Mouse (Mus musculus): ENCODE measurements around the gene Fmnl3.
"Not testable (repeated sequence)": the region's sequence is repeated elsewhere in the genome, so short reads cannot be mapped to it uniquely, and the experiment has no call there.

Fmnl3 gene

GRCm38 (mm10) chr15:99386796-99387195, 16.5 kb upstream of the Fmnl3 start:
- DNase-seq: no peak

- not testable (repeated sequence) for DNase-seq
These were observed 15.8 kb upstream of the Fmnl3 start for GRCm38 (mm10) chr15:99386110-99386509.

DNA sequence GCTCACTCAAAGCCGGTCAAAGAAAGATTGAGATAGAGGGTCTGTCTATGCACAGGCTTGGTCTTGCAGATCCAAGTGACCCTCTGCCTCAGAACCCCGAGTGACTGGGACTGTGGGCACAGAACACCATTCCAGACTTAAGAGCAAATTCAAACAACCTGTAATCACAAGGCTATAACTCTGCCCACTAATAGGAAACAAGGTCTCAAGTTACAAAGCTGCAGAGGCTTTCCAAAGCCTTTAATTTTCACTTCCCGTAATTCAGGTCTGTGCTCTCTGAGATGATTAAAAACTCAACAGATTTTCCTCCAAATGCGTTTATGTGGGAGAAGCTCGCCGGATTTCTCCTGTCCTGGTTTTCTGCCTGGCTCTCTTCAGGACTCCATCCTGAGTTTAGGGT, 13.8 kb upstream of the Fmnl3 start:
- DNase-seq: no peak

GRCm38 (mm10) chr15:99382893-99383292, 12.6 kb upstream of the Fmnl3 start:
- DNase-seq: no peak

DNA sequence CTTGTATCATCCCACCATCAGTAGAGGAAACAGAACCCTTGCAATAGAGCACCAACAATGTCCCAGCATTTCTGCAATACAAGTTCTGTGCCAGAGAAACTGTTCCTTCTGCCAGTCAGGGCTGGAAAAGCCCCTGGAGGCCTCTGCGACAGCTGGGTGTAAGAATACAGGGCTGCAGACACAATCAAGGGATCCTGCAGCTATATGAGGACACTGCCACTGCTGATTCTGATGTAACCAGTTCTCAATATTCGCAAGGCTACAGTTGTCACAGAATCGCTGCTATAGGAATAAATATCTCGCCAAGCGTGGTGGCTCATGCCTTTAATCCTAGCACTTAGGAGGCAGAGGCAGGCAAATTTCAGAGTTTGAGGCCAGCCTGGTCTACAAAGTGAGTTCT, 6.0 kb upstream of the Fmnl3 start:
- no peak for DNase-seq

DNA sequence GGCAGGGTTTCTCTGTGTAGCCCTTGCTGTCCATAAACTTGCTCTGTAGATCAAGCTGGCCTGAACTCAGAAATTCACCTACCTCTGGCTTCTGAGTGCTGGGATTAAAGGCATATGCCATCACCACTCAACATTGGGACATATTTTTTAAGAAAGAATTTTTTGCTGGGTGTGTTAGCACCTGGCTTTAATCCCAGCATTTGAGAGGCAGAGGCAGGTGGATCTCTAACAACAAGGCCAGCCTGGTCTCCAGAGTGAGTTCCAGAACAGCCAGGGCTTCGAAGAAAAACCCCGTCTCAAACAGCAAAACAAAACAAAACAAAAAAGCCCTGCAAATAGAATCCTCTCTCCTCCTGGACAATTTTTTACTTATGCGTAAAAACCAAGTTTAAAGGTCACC, 5.3 kb upstream of the Fmnl3 start:
- no peak for DNase-seq

- no peak for DNase-seq
These were observed 4.8 kb upstream of the Fmnl3 start for GRCm38 (mm10) chr15:99375036-99375435.

- no peak for DNase-seq
These were observed 2.5 kb upstream of the Fmnl3 start for GRCm38 (mm10) chr15:99372761-99373160.

GRCm38 (mm10) chr15:99371526-99372340, 1.5 kb upstream of the Fmnl3 start:
- DNase-seq: no peak

- DNase-seq: no peak
These were observed 701 bp downstream of the Fmnl3 start for GRCm38 (mm10) chr15:99369391-99370171.

- DNase-seq: no peak
These were observed 1.6 kb downstream of the Fmnl3 start for GRCm38 (mm10) chr15:99368583-99369266.

DNA sequence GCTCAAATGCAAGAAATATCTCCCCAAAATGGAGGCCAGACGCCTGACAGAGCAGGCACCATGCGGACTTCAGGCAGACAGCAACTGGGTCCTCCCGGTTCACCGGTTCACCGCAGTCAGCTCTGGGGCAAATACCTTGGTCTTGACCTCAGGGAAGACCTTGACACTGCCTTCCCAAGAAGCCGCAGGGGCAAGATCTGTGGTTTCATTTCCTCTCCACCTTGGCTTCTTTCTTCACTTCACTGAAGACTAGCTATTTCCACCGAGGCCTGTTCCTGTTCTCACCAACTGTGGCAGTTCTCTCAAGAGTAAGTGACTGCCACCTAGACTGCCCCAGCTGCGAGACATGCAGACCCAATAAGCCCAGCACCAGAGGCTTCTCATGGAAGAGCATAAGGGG, 5.4 kb downstream of the Fmnl3 start:
- DNase-seq: no peak

DNA sequence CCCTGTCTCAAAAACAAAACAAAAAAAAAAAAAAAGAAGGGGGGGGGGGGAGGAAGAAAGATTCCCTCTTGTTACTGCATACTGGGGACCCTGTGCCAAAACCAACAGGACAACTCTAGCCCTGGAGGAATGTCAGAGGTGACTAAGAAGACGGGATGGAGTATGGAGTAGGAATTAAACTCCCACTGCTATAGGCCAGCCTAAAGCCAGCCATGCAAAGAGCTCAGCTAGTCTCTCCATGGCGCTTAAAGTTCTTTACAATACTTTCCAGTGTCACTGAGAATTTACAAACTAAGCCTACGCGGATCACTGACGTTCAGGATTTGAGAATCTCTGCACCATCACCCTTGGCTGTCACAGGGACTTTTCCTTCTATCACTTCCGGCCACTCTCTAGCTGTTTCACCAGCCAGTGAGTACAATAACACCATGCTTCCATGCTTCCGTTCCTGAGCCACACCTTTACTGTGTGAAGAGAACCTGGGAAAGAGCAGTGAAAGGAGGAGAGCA, 6.2 kb downstream of the Fmnl3 start:
- DNase-seq: no peak

- no peak for DNase-seq
These were observed 11.3 kb downstream of the Fmnl3 start for GRCm38 (mm10) chr15:99358952-99359351.

GRCm38 (mm10) chr15:99356462-99356861, 13.8 kb downstream of the Fmnl3 start:
- DNase-seq: no peak

- DNase-seq: no peak
These were observed 14.6 kb downstream of the Fmnl3 start for GRCm38 (mm10) chr15:99355660-99356059.

DNA sequence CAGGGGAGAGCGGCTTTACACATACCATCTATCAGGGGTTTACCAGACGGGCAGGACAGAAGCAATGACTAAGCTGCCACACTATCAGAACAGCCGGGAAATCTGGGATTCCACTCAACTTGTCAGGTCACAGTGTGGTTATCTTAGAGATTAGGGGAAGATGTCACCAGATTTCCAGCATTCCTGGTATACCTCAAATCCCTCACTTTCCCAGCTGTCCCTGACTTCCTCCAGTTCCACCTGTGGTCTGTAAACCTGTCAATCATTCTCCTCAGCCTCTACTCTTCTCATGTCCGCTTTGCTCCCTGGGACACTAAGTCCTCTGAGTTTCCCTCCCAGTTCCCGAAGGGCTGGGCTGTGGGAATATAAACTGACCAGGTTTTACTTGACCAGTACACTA, 18.0 kb downstream of the Fmnl3 start:
- DNase-seq: no peak

DNA sequence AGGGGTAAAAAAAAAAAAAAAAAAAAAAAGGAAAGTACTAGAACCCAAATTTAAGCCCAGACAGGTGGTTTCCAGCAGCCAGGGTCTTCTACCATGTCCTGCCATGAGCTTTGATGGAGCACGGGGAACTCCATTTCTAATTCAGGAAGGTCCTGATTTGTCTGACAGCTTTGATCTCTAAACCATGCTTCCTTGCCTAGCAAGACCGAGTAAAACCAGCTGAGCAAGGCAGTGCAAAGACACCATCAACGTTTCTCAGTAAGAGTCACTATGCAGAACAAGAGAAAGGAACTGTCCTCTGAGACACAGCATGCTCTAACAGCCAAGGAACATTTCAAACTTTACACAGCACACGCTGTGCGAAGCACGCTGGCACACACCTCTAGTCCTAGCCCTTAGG, 18.7 kb downstream of the Fmnl3 start:
- DNase-seq: no peak

GRCm38 (mm10) chr15:99344961-99345360, 25.3 kb downstream of the Fmnl3 start:
- no peak for DNase-seq

GRCm38 (mm10) chr15:99344148-99344870, 26.0 kb downstream of the Fmnl3 start:
- no peak for DNase-seq

DNA sequence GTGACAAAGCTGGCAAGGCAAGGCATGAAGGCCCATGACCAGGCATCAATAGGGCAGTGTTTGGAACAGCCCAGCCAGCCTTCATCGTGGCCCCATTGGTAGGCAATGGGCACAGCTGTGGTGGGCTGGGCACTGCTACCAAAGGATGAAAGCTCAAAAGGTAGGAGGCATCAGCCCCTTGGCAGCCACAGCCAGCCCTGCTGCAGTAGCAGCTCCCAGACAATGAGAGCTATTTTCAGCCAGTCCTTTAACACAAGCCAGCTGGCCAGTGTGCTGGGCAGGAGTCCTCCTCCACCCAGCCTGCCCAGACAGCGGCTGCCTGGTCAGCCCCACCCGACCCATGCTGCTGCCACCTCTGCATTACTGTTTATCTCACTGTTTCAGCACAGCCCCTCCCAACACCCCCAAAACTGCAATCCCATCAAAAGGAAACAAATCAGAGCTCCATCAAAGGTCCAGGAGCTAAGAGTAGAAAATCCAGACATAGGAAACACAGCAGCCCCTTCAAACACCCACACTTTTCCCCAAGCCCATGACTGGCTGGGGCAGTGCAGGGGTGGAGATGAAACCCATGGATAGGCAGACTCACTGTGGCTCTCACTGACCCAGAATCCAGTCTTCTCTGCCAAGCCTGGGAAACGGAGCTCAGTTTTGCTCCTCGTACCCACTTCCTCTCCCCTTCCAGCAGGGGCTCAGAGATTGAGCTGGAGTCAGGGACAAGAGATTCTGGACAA, 26.7 kb downstream of the Fmnl3 start:
- DNase-seq: no peak
